Mouse (Mus musculus) intestine, postnatal 0 days (tissue): ENCODE data around the gene Alg14. TPM values are rescaled to one million over a fixed set of nuclear protein-coding genes. Genes with fewer than 3 reads are reported as not detected.

Experiments
- ATAC-seq: fragments of 200-750 bp; cut with Nextera tagmentation; 2 replicates; pipeline ENCODE4 v1.8.0; 2017; ENCODE audit warnings: mild to moderate bottlenecking, moderate TSS enrichment, moderate library complexity
- H3K27ac ChIP-seq: fragments of 300-500 bp; sonication (generic); 2 replicates; pipeline ENCODE4 v1.5.1; 2014; ENCODE audit warnings: mild to moderate bottlenecking, low read depth, low read length, moderate library complexity
- H3K27me3 ChIP-seq: fragments of 300-500 bp; sonication (generic); replicated peaks from 2 replicates; pipeline ENCODE4 v1.6.1; 2014; ENCODE audit warnings: low read length, mixed read lengths; ENCODE audit not compliant: control insufficient read depth, insufficient read depth
- H3K36me3 ChIP-seq: fragments of 300-500 bp; sonication (generic); 2 replicates; pipeline ENCODE4 v1.6.1; 2014; ENCODE audit warnings: mild to moderate bottlenecking, moderate library complexity; ENCODE audit not compliant: control insufficient read depth, insufficient read depth
- H3K4me1 ChIP-seq: fragments of 300-500 bp; sonication (generic); replicated peaks from 2 replicates; pipeline ENCODE4 v1.6.1; 2014; ENCODE audit warnings: antibody characterized with exemption, low read length, mixed read lengths; ENCODE audit not compliant: control insufficient read depth, insufficient read depth
- H3K4me2 ChIP-seq: fragments of 300-500 bp; sonication (generic); replicated peaks from 2 replicates; pipeline ENCODE4 v1.6.1; 2014; ENCODE audit warnings: low read depth, mild to moderate bottlenecking, moderate library complexity
- H3K4me3 ChIP-seq: fragments of 300-500 bp; sonication (generic); 2 replicates; pipeline ENCODE4 v1.5.1; 2014; ENCODE audit warnings: low read depth, low read length
- H3K9ac ChIP-seq: fragments of 300-500 bp; sonication (generic); 2 replicates; pipeline ENCODE4 v1.6.1; 2014; ENCODE audit warnings: mild to moderate bottlenecking, low read depth, low read length
- H3K9me3 ChIP-seq: fragments of 300-500 bp; sonication (generic); 2 replicates; pipeline ENCODE4 v1.6.1; 2016; ENCODE audit warnings: mixed run types; ENCODE audit not compliant: control insufficient read depth
- CTCF ChIP-seq: sonication (generic); IDR thresholded peaks from 2 replicates; pipeline ENCODE4 v1.5.1; 2016; ENCODE audit warnings: low read depth, mild to moderate bottlenecking, control low read depth, antibody characterized with exemption, moderate library complexity
- WGBS: fragments of 180-500 bp; shearing (Covaris S2); extraction: QIAGEN DNeasy Blood & Tissue Kit; methylation state at CpG from one replicate; pipeline ENCODE4 v1.1.7; 2014; 5-methylcytosine and 5-hydroxymethylcytosine counted together
- polyA plus RNA-seq: library from polyadenylated mRNA; unstranded; fragments of >200 nt; fragmentation: Nextera tagmentation; extraction: Ambion mirVana; gene quantifications from 2 replicates; pipeline ENCODE4 v1.2.1, GENCODE M21; 2015

The Alg14 gene
- polyA plus RNA-seq, 1 experiment from 2014 or later: 26.1 TPM

- H3K4me1 ChIP-seq: no peaks in the 10 kb centered on the region; the same call in 1 of the 2 replicates
- no peak overlapping the region for H3K4me2 ChIP-seq
- no peaks in the 10 kb centered on the region for H3K36me3 ChIP-seq
- H3K9ac ChIP-seq: no peak overlapping the region
- no peak for ATAC-seq
- H3K4me3 ChIP-seq: no peak overlapping the region
- no peaks in the 10 kb centered on the region for H3K9me3 ChIP-seq
- H3K27ac ChIP-seq: no peak overlapping the region
- no peaks in the 10 kb centered on the region for H3K27me3 ChIP-seq
- WGBS: 90% methylated on average over 5 of the region's 5 CpGs
- no peak for TF ChIP-seq CTCF
Measured at GRCm38 (mm10) chr3:121379699-121380098, 88.1 kb downstream of the Alg14 start.

- Histone ChIP-seq H3K9me3 (no peaks in the 10 kb centered on the region), H3K27me3 (no peaks in the 10 kb centered on the region), H3K4me1 (no peaks in the 10 kb centered on the region), H3K4me2 (no peak overlapping the region), H3K27ac (no peak overlapping the region), H3K4me3 (no peak overlapping the region), H3K36me3 (no peaks in the 10 kb centered on the region), H3K9ac (no peak overlapping the region)
- 81% methylated on average over 3 of the region's 3 CpGs for WGBS
- ATAC-seq: no peak
- no peak for TF ChIP-seq CTCF
Measured at GRCm38 (mm10) chr3:121387471-121388009, 96.0 kb downstream of the Alg14 start.

- H3K36me3 ChIP-seq: no peaks in the 10 kb centered on the region
- no peak for TF ChIP-seq CTCF
- no peaks in the 10 kb centered on the region for H3K4me1 ChIP-seq
- H3K4me3 ChIP-seq: no peak overlapping the region
- H3K27ac ChIP-seq: no peak overlapping the region
- 46% methylated on average over 8 of the region's 8 CpGs for WGBS
- no peak for ATAC-seq
- no peak overlapping the region for H3K4me2 ChIP-seq
- H3K9ac ChIP-seq: no peak overlapping the region
- no peaks in the 10 kb centered on the region for H3K27me3 ChIP-seq
- no peaks in the 10 kb centered on the region for H3K9me3 ChIP-seq
Measured at GRCm38 (mm10) chr3:121389366-121389765, 97.8 kb downstream of the Alg14 start.

- H3K9me3 ChIP-seq: no peaks in the 10 kb centered on the region
- no peak for ATAC-seq
- no peak overlapping the region for H3K4me3 ChIP-seq
- H3K4me2 ChIP-seq: peak overlapping the region; percentile 21; the same call in 1 of the 2 replicates
- no peak overlapping the region for H3K9ac ChIP-seq
- no peak for TF ChIP-seq CTCF
- H3K4me1 ChIP-seq: no peaks in the 10 kb centered on the region
- 36% methylated on average over 17 of the region's 17 CpGs for WGBS
- no peaks in the 10 kb centered on the region for H3K27me3 ChIP-seq
- H3K36me3 ChIP-seq: no peaks in the 10 kb centered on the region
- H3K27ac ChIP-seq: no peak overlapping the region
Measured at GRCm38 (mm10) chr3:121389860-121390530, 98.4 kb downstream of the Alg14 start.

- Histone ChIP-seq H3K27me3 (no peaks in the 10 kb centered on the region), H3K4me3 (no peak overlapping the region), H3K36me3 (no peaks in the 10 kb centered on the region), H3K27ac (no peak overlapping the region; the same call in 1 of the 2 replicates), H3K4me2 (peak overlapping the region; percentile 21; the same call in 1 of the 2 replicates), H3K9ac (no peak overlapping the region), H3K4me1 (no peaks in the 10 kb centered on the region), H3K9me3 (no peaks in the 10 kb centered on the region)
- no peak for ATAC-seq
- 61% methylated on average over 6 of the region's 7 CpGs for WGBS
- no peak for TF ChIP-seq CTCF
Measured at GRCm38 (mm10) chr3:121390724-121391123, 99.2 kb downstream of the Alg14 start.

- no peak for TF ChIP-seq CTCF
- ATAC-seq: peak; percentile 16; the same call in 1 of the 2 replicates
- Histone ChIP-seq H3K36me3 (no peaks in the 10 kb centered on the region), H3K27ac (no peak overlapping the region), H3K9ac (no peak overlapping the region), H3K4me1 (no peaks in the 10 kb centered on the region), H3K27me3 (no peaks in the 10 kb centered on the region), H3K9me3 (no peaks in the 10 kb centered on the region), H3K4me3 (no peak overlapping the region), H3K4me2 (no peak overlapping the region)
- 71% methylated on average over 16 of the region's 16 CpGs for WGBS
Measured at GRCm38 (mm10) chr3:121395588-121396295, 104.2 kb downstream of the Alg14 start.
